Mouse (Mus musculus) right cerebral cortex, adult 18-20 months (tissue): ENCODE results near the gene Sfi1.
"Not testable (repeated sequence)": the region's sequence is repeated elsewhere in the genome, so short reads cannot be mapped to it uniquely, and the experiment has no call there.

Experiments
- DNase-seq: peaks from one replicate; pipeline ENCODE4 v3.0.0; 2022; ENCODE audit warnings: mixed read lengths

The Sfi1 gene

DNA sequence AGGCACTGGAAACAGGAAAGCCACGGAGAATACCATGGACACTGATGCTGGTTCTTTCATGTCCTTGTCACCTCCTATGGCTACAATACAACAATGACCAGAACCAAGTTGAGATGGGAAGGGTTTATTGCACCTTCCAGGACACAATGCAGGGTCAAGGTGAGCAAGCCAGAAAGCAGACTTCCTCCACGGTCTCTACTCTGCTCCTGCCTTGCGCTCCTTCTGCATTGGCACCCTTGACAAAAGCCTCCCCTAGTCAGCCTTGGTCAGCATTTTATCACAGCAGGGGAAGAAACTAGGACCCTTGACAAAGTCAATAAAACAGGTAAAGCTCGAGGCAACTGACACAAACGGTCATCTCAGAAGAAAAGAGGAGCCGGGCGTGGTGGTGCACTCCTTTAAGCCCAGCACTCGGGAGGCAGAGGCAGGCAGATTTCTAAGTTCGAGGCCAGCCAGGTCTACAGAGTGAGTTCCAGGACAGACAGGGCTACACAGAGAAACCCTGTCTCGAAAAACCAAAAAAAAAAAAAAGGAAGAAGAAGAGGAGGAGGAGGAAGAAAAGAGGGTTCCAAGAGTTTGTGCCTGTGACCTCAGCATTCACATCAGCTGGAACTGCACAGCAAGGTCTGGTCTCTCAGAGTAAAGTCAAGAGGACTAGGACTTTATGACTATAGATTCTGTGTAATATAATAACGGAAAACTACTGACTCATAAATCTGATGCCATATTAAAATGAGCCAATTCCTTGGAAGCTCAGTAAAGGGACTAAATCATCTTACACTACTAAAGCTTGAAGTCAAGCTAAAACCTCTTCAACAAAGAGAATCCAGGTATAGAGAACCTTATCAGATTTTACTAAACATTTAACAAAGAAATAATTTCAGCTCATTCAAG is 19.6 kb downstream of the Sfi1 start:
- DNase-seq = peak; percentile 62

DNA sequence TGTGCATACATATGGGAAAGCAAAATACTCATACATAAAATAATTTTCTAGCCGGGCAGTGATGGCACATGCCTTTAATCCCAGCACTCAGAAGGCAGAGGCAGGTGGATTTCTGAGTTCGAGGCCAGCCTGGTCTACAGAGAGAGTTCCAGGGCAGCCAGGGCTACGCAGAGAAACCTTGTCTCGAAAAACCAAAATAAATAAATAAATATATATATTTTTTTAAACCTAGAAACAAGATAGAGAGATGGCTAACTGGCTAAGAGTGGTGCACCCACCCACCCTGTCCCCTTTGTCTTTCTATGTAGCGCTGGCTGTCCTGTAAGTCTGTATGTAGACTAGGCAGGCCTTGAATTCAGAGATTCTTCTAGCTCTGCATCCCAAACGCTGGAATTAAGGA is 20.7 kb downstream of the Sfi1 start:
- not testable (repeated sequence) for DNase-seq

DNA sequence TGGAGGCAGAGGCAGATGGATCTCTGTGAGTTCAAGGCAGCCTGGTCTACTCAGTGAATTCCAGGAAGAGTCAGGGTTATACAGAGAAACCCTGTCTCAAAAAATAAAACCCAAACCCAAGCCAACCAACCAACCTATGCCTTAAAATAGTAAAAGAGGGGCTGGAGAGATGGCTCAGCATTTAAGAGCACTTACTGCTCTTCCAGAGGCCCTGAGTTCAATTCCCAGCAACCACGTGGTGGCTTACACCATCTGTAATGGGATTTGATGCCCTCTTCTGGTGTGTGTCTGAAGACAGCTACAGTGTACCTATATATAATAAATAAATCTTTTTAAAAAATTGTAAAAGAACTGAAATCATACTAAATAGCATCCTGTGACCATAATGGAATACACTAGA is 21.3 kb downstream of the Sfi1 start:
- DNase-seq = peak; percentile 33

DNA sequence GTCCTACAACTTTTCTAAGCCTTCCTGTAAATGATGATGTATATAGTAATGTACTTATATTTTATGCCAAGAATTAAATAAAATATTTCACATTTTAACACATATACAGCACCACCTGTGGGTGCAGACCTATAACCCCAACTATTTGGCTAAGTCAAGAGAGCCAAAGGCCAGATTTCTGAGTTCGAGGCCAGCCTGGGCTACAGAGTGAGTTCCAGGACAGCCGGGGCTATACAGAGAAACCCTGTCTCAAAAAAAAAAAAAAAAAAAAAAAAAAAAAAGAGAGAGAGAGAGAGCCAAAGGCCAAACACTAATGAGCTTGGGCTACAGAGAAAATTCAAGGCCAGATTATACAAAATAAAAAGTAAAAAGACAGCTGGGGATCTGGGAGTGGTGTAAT is 24.2 kb downstream of the Sfi1 start:
- not testable (repeated sequence) for DNase-seq

DNA sequence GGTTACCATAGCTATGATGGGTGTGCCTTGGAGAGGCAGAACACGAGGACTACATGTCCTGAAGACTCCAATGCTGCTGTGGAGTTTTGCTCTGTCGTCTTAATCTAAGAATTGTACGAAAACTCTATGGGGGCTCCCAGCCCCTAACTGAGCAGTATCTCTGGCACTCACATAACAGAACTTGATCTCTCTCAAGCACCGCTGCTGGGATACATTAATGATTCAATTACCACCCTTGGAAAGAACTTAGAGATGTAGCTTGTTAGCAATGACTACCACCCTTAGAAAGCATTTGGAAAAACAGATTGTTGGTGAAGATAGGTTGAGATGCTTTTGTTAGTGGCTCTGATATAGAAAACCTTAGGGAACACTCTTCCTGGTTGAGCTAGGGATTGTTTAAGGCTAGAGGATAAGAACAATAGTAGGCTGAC is 25.7 kb downstream of the Sfi1 start:
- DNase-seq = not testable (repeated sequence)

DNA sequence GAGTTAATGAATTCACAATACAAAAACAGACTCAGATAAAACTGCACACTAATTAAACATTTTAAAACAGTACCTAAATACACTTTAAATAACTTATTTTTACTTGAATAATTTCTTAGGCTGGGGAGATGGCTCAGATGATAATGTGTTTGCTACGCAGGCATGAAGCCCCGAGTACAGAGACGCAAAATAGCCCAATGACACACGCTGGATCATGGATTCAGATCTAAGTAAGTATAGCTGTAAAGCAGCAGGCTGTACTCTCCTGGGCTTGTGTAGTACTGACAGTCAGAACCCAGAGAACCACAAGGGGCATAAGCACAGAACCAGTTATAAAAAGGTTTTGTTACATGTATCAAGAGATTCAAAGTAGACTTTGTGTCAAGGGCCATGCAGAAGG is 26.1 kb downstream of the Sfi1 start:
- DNase-seq = not testable (repeated sequence)

DNA sequence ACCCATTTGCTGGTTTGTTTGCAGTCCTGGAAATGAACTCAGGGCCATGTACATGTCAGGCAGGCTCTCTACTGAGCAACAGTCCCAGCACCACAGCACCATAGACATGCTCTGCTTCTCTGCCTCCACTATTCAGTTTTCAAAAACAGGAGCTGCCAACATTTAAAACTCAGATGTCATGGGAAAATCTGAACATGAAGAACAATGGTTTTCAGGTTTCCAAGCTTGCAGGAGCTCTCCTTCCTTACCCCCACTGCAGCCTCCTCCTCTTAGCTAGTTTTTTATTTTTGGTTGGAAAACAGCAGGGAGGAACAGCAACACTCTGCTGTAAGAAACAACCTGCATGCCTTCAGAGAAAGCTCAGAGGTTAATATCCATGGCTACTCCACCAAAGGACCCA is 26.9 kb downstream of the Sfi1 start:
- not testable (repeated sequence) for DNase-seq

DNA sequence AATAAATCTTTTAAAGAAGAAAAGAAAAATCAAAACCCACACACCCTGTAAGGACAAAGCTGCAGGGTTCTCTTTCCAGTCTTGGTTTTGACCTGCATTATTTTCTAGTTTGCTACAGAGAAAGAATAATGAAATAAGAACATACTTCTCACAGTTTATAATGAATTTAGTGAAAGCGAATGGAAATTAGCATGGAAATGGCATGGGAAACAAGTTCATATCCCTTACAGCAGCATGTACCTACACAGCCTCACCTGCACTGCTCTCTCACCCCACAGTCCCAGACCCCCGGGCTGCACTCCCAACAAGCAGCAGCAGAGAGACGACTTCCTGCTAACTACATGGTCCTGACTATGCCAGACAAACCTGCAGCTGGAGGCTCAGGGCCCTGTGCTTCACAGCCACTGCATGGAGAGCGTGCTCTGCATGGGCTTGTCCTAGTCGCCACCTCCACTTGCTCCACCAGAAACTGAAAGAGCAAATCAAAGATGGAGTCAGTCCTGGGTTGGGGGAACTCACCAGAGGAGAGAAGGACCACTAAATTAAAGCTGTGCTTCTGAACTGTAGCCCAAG is 28.0 kb downstream of the Sfi1 start:
- not testable (repeated sequence) for DNase-seq

DNA sequence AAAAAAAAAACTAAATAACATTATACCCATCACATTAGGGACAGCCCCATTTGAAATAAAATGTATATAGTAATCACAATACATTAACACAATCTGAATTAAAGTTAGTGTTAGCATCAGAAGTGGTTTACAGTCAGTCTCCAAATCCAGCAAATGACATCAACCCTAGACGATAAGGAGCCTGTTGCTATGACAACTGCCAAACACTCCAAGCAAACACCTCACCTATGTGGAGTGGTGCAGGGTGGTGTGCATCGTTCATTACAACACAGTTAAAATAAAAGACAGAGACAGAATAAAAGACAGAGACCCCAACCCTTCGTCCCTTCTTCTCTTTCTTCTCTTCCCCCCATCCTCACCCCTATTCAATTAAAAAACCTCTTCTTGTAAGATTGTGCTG is 29.6 kb downstream of the Sfi1 start:
- not testable (repeated sequence) for DNase-seq

DNA sequence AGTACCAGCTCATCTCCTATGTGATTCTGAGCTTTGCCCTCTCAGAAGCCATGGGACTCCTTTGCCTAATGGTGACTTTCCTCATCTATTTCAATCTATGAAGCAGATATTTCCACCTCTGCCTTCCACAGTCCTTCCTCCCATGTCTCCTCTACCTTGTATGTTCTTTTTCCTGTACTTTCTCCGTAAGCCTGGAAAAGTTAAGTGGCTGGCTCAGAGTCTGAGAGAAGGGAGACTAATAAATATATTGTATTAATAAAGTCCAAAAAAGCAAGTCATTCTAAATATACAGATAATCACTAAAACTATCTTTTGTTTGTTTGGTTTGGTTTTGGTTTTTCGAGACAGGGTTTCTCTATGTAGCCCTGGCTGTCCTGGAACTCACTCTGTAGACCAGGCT is 30.1 kb downstream of the Sfi1 start:
- DNase-seq = not testable (repeated sequence)

DNA sequence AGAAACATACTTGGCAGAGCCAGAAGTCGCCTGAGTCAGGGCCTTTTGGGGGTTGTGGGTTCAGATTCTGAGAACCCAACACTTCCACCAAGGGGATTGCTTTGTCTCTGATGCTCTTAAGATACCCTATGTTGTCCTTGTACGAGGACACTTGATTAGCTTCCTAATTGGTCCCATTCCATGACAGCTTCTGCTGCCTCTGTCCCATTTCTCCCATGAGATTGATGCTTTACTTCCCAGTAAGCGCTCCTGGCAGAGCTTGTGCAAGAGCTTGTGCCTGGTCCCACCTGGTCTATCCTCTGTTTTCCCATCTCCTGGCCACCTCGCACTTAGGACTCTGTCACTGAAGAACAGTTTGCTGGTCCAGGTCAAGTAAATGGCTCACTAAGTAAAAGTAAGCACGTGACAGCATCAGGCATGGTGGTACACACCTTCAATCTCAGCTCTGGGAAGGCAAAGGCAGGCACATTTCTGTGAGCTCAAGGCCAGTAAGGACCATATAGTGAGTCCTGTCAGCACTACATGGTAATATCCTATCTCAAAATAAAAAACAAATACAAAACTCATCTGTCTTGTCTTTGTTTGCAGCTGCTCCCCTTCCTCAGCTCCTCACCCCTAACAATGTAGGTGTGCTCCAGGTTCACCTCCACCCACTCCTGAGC is 30.9 kb downstream of the Sfi1 start:
- DNase-seq = peak; percentile 41

DNA sequence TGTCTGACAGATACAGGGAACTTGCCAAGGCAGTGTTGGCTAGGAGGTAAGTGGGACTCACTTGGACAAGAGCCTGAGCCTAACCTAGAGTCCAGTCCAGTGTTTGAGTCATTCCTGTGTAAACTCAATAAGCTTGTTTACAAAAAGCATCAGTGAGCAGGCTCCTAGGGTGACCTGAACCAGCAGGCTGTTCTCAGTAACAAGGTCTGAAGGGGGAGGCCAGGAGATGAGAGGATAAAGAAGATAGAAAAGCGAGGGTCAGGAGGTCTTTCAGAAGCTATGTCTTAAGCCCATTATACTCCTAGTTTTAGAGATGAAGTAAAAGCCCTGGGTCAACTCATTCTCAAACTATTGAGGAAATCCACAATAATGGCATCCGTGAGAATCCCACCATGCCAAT is 31.9 kb downstream of the Sfi1 start:
- DNase-seq = peak; percentile 39

DNA sequence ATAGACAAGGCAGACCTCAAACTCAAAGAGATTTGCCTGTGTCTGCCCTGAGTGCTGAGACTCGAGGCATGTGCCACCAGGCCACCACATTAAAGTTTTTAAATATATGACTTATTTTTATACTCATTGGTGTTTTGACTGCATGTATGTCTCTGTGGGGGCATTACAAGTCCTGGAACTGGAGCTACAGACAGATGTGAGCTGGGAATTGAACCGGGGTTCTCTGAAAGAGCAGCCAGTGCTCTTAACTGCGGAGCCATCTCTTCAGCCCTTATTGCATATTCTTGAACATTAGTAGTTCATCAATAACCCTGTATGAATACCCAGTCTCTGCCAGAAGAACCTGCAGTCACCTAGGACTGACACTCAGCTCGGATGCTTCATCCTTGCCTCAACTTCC is 34.5 kb downstream of the Sfi1 start:
- not testable (repeated sequence) for DNase-seq

DNA sequence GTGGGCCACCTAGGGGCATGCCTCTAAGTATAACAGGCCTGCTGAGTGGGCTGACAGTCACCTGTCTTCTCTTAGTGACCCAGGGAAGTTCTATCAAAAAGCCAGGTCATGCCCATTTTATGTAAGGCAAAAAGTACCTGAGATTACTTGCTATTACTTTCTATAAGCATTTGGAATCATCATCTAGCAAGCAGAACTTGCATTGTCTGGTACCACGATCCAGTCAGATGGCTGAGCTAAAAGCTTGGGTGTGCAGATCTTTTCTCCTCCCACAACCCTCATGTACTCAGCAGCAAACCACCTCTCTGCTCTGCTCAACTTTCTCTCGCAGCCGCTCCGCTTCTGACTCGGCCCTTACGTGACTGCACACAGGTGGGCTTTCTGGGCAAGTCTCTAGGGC is 35.3 kb downstream of the Sfi1 start:
- not testable (repeated sequence) for DNase-seq

DNA sequence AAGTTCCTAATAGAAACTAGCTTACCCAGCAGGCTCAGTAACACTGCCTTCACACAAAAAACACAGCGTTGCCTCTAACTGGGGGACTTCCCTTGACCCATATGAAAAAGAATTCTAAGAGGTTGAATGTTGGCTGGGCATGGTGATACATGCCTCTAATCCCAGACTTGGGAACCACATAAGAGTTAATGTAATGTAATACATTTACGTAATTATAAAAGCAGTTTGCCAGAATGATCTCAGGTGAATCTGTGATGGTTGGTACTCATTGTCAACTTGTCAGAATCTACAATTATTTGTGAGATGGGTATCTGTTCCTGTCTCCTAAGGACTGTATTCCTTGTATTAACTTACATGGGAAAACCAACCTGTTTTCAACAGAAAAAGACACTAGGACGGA is 36.3 kb downstream of the Sfi1 start:
- DNase-seq = not testable (repeated sequence)

DNA sequence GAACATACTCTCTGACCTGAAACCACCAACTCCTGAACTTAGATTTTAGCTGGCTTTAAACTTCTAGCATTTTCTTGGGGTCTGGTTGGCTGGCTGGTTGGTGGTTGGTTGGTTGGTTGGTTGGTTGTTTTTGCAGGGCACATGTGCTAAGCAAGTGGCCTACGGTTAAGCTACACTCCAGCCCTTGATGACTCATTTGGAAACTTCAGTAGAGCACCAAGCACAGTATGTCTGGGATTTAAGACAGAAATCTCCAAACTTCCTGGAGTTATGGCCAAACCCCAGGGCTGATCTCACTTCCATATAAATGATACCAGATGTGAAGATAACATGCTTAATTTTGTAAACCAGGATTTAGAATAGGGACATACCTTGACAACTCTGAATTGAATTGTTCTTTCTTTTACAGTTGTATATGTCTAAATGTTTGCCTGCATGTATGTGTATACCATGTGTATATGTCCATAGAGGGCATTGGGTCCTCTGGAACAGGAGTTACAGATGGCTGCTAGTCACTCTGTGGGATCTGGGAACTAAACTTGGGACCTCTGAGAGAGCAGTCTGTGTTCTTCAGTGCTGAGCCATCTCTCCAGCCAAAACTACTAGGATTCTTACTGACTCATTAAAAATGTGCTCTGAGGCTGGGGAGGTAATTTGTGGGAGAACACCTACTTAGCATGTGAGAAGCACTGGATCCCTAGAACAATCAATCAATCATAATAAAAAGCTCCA is 39.4 kb downstream of the Sfi1 start:
- DNase-seq = peak; percentile 42

DNA sequence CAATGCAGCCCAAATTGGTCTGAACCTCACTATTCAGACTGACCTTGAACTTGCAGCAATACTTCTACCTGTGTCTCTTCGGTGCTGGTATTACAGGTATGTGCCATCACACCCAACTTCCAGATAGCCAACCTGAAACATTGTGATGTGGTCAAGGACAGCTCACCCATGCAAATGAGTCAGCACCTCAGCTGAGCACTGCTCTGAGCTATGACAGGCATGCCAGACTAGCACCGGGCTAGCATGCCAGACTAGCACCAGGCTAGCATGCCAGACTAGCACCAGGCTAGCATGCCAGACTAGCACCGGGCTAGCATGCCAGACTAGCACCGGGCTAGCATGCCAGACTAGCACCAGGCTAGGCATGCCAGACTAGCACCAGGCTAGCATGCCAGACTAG is 41.9 kb downstream of the Sfi1 start:
- DNase-seq = not testable (repeated sequence)

DNA sequence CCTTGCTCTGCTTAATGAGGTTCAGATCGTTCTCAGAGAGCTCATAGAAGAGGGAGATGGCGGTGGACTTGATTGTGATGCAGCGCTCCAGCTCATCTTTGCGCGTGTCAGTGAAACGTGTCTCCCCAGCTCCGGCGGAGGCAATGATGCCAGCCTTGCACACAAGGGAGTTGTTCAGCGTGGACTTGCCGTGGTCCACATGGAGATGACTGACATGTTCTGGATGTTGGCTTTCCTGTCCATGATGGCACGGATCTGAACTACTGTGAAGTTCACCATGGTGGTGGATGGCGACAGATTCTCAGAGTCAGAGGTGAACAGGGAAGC is 42.6 kb downstream of the Sfi1 start:
- DNase-seq = not testable (repeated sequence)

DNA sequence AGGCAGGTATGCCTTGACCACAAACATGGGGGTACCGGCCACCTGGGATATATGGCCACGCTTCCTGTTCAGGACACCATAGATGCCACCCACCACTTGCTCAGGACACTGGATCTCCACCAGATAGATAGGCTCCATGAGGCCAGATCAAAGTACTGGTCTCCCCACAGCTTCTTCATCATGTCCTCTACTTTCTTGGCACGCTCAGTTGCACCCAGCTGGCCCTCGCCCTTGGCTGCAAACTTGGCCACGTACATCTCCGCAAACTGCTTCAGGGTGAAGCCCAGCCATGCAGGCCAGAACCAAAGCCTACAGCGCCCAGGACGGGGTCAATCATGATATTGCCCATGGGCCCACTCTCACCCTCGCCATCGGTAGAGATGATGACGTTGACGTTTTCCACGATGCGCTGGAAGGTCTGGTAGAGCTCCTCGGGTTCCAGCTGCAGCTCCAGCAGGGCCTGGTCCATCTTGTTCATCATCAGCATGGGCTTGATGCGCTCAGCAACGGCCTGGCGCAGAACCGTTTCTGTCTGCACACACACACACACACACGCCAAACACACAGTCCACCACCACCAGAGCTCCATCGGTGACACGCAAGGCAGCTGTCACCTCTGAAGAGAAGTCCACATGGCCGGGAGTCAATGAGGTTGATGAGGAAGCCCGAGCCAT is 43.1 kb downstream of the Sfi1 start:
- DNase-seq = not testable (repeated sequence)

DNA sequence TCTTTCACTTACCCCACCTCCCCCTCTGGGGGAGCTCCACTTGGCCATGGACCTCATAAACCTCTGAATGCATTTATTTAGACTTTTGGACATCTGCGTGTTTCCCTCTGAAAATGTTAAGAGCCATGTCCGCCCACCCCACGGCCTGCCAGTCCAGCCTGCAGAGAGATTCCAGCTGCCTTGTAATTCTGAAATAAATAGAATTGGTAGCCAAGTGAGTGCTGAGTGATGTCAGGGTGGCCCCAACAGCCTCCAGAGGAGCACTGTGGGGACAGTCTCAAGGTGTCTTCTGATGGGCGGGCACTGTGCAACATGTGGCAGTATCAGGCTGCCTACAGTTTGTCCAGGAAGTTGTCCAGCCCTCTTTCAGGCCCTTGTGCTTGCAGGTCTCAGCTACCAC is 43.8 kb downstream of the Sfi1 start:
- DNase-seq = not testable (repeated sequence)

DNA sequence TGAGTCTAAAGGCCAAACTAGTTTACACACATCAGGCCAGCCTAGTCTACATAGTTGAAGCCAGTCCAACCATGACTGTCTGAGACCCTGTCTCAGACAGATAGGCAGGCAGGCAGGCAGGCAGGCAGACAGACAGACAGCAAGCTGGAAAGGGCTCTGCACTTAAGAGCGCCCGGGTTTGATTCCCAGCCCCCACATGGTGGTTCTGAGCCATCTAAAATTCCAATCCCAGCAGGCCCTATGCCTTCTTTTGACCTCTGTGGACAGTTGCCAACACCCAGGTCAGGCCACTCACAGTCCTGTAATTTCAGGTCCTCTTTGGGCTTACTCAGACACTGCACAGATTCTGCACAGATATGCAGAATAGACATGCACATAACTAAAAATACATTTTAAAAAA is 46.5 kb downstream of the Sfi1 start:
- not testable (repeated sequence) for DNase-seq

DNA sequence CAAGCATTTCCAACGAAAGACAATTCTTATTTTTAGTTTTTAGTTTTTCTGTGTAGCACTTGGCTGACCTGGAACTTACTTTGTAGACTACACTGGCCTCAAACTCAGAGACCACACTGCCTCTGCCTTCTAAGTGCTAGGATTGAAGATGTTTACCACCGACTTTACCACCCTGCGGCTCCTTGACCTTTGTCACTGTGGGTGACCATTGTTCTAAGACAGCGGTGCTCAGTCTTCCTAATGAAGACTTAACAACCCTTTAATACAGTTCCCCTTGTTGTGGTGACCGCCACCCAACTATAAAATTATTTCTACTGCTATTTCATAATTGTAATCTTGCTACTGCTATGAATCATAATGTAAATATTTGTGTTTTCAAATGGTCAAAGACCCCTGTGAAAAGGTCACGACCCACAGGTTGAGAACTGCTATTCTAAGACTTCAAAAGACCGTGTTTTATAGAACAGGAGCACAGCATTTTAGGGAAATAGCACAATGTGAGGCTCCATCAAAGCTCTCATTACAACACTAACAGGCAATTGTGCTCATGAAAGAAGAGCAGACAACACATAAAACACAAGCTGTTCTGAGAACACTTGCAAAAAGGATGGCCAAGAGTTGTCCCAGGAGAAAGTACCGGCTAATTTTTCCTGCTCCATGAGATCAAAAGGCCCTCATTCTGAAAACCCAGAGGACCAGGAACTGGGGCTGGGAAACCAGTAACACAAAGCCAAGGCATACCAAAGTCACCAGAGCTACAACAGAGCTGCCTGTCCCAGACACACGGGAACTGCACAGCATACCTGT is 47.7 kb downstream of the Sfi1 start:
- not testable (repeated sequence) for DNase-seq
